Mouse (Mus musculus) embryonic facial prominence, embryonic 10.5 days (tissue): ENCODE data around the gene Cep131. TPM values are rescaled to one million over a fixed set of nuclear protein-coding genes. Genes with fewer than 3 reads are reported as not detected.

ENCODE experiments used
- DNase-seq: peaks from one replicate; pipeline ENCODE4 v3.0.0-alpha.2; 2017; ENCODE audit warnings: low spot score
- H3K27ac ChIP-seq: fragments of 300-500 bp; sonication (generic); replicated peaks from 2 replicates; pipeline ENCODE4 v1.5.1; 2016; ENCODE audit warnings: mild to moderate bottlenecking
- H3K27me3 ChIP-seq: fragments of 300-500 bp; sonication (generic); replicated peaks from 2 replicates; pipeline ENCODE4 v1.6.1; 2016; ENCODE audit warnings: low read depth, mild to moderate bottlenecking; ENCODE audit not compliant: poor library complexity, severe bottlenecking
- H3K36me3 ChIP-seq: fragments of 300-500 bp; sonication (generic); replicated peaks from 2 replicates; pipeline ENCODE4 v1.6.1; 2016; ENCODE audit warnings: mild to moderate bottlenecking, moderate library complexity
- H3K4me1 ChIP-seq: fragments of 300-500 bp; sonication (generic); 2 replicates; pipeline ENCODE4 v1.6.1; 2016
- H3K4me3 ChIP-seq: fragments of 300-500 bp; sonication (generic); 2 replicates; pipeline ENCODE4 v1.5.1; 2016; ENCODE audit warnings: mild to moderate bottlenecking, moderate library complexity
- H3K9me3 ChIP-seq: fragments of 300-500 bp; sonication (generic); 2 replicates; pipeline ENCODE4 v1.6.1; 2016; ENCODE audit warnings: mild to moderate bottlenecking
- WGBS: fragments of 180-500 bp; shearing (Covaris S2); methylation state at CpG from one replicate; pipeline ENCODE4 v1.1.7; 2016; 5-methylcytosine and 5-hydroxymethylcytosine counted together
- polyA plus RNA-seq: library from polyadenylated mRNA; unstranded; fragments of >200 nt; fragmentation: Nextera tagmentation; extraction: Ambion mirVana; gene quantifications from 2 replicates; pipeline ENCODE4 v1.2.1, GENCODE M21; 2016

Gene Cep131
- polyA plus RNA-seq, 1 experiment from 2014 or later = 46.9 TPM

GRCm38 (mm10) chr11:120064006-120064667 lies 22.5 kb downstream of the Cep131 start:
- H3K36me3 ChIP-seq = peaks cover 66% of the 10 kb centered on the region

GRCm38 (mm10) chr11:120063326-120063725 lies 23.3 kb downstream of the Cep131 start:
- H3K36me3 ChIP-seq = peaks cover 58% of the 10 kb centered on the region
- H3K27me3 ChIP-seq = no peaks in the 10 kb centered on the region
- no peak overlapping the region for H3K4me3 ChIP-seq
- H3K4me1 ChIP-seq = peaks cover 43% of the 10 kb centered on the region
- H3K27ac ChIP-seq = no peak overlapping the region
- no peaks in the 10 kb centered on the region for H3K9me3 ChIP-seq
- WGBS = 87% methylated on average over 5 of the region's 5 CpGs
- no peak for DNase-seq

More at GRCm38 (mm10) chr11:120064006-120064667, 22.5 kb downstream of the Cep131 start:
- 90% methylated on average over 13 of the region's 13 CpGs for WGBS
- no peak overlapping the region for H3K27ac ChIP-seq
- no peak for DNase-seq
- peaks cover 51% of the 10 kb centered on the region for H3K4me1 ChIP-seq
- no peaks in the 10 kb centered on the region for H3K9me3 ChIP-seq
- H3K4me3 ChIP-seq = no peak overlapping the region
- no peaks in the 10 kb centered on the region for H3K27me3 ChIP-seq

GRCm38 (mm10) chr11:120060634-120061033 lies 26.0 kb downstream of the Cep131 start:
- no peak for DNase-seq
- Histone ChIP-seq H3K36me3 (peaks cover 31% of the 10 kb centered on the region), H3K4me3 (no peak overlapping the region), H3K27me3 (no peaks in the 10 kb centered on the region), H3K9me3 (no peaks in the 10 kb centered on the region), H3K27ac (no peak overlapping the region), H3K4me1 (peaks cover 16% of the 10 kb centered on the region)
- WGBS = 89% methylated on average over 8 of the region's 8 CpGs

GRCm38 (mm10) chr11:120055953-120056732 lies 30.5 kb downstream of the Cep131 start:
- DNase-seq = no peak
- Histone ChIP-seq H3K9me3 (no peaks in the 10 kb centered on the region), H3K36me3 (no peaks in the 10 kb centered on the region), H3K4me3 (no peak overlapping the region), H3K27ac (no peak overlapping the region), H3K4me1 (peaks cover 21% of the 10 kb centered on the region), H3K27me3 (peaks cover 6% of the 10 kb centered on the region; the same call in 1 of the 2 replicates)
- WGBS = 87% methylated on average over 12 of the region's 12 CpGs

- WGBS = 85% methylated on average over 4 of the region's 4 CpGs
- Histone ChIP-seq H3K27ac (no peak overlapping the region), H3K27me3 (peaks cover 26% of the 10 kb centered on the region), H3K4me3 (no peak overlapping the region), H3K9me3 (no peaks in the 10 kb centered on the region), H3K36me3 (no peaks in the 10 kb centered on the region), H3K4me1 (peaks cover 21% of the 10 kb centered on the region)
- no peak for DNase-seq
These were observed 32.8 kb downstream of the Cep131 start for GRCm38 (mm10) chr11:120053846-120054245.

GRCm38 (mm10) chr11:120052274-120052673 lies 34.4 kb downstream of the Cep131 start:
- peaks cover 41% of the 10 kb centered on the region for H3K27me3 ChIP-seq
- peaks cover 36% of the 10 kb centered on the region for H3K4me1 ChIP-seq
- no peak for DNase-seq
- H3K36me3 ChIP-seq = no peaks in the 10 kb centered on the region
- 80% methylated on average over 9 of the region's 9 CpGs for WGBS
- no peak overlapping the region for H3K27ac ChIP-seq
- no peaks in the 10 kb centered on the region for H3K9me3 ChIP-seq
- no peak overlapping the region for H3K4me3 ChIP-seq

GRCm38 (mm10) chr11:120051124-120051811 lies 35.4 kb downstream of the Cep131 start:
- peaks cover 51% of the 10 kb centered on the region for H3K27me3 ChIP-seq
- WGBS = 54% methylated on average over 14 of the region's 14 CpGs
- no peaks in the 10 kb centered on the region for H3K36me3 ChIP-seq
- H3K4me1 ChIP-seq = peaks cover 46% of the 10 kb centered on the region
- H3K4me3 ChIP-seq = no peak overlapping the region
- no peak for DNase-seq
- H3K9me3 ChIP-seq = no peaks in the 10 kb centered on the region
- peak overlapping the region; percentile 40 for H3K27ac ChIP-seq

GRCm38 (mm10) chr11:120049067-120049466 lies 37.6 kb downstream of the Cep131 start:
- Histone ChIP-seq H3K36me3 (no peaks in the 10 kb centered on the region), H3K27ac (no peak overlapping the region), H3K4me1 (peaks cover 59% of the 10 kb centered on the region), H3K27me3 (peaks cover 73% of the 10 kb centered on the region), H3K4me3 (no peak overlapping the region), H3K9me3 (no peaks in the 10 kb centered on the region)
- no peak for DNase-seq
- WGBS = 75% methylated on average over 8 of the region's 8 CpGs

GRCm38 (mm10) chr11:120048252-120048556 lies 38.4 kb downstream of the Cep131 start:
- peak; percentile 61 for DNase-seq
- Histone ChIP-seq H3K4me3 (peak overlapping the region; percentile 77), H3K4me1 (peaks cover 59% of the 10 kb centered on the region), H3K27ac (0 out of 2 replicates have a peak overlapping the region, but pooled peaks have one; percentile 82), H3K36me3 (no peaks in the 10 kb centered on the region), H3K27me3 (peaks cover 76% of the 10 kb centered on the region), H3K9me3 (no peaks in the 10 kb centered on the region)
- WGBS = 3% methylated on average over 23 of the region's 23 CpGs

GRCm38 (mm10) chr11:120047531-120048251 lies 38.9 kb downstream of the Cep131 start:
- Histone ChIP-seq H3K4me1 (peaks cover 59% of the 10 kb centered on the region), H3K27ac (peak overlapping the region; percentile 82; the same call in 1 of the 2 replicates), H3K36me3 (no peaks in the 10 kb centered on the region), H3K4me3 (peak overlapping the region; percentile 77), H3K27me3 (peaks cover 76% of the 10 kb centered on the region), H3K9me3 (no peaks in the 10 kb centered on the region)
- DNase-seq = no peak
- 8% methylated on average over 23 of the region's 23 CpGs for WGBS

GRCm38 (mm10) chr11:120046553-120047191 lies 40.0 kb downstream of the Cep131 start, which contains the start of gene Aatk:
Gene Aatk (minus strand): TSS chr11:120047167.
- H3K9me3 ChIP-seq = no peaks in the 10 kb centered on the region
- H3K4me1 ChIP-seq = peaks cover 61% of the 10 kb centered on the region
- DNase-seq = peak; percentile 64
- H3K27ac ChIP-seq = peak within 1 kb of the TSS; percentile 82
- H3K36me3 ChIP-seq = no peaks in the 10 kb centered on the region
- H3K27me3 ChIP-seq = peaks cover 75% of the 10 kb centered on the region
- under 1% methylated on average over 63 of the region's 63 CpGs for WGBS
- H3K4me3 ChIP-seq = peak within 1 kb of the TSS; percentile 77
